Mouse (Mus musculus) neural tube, embryonic 13.5 days (tissue): Measurements from ENCODE around the gene Kidins220. TPM values are rescaled to one million over a fixed set of nuclear protein-coding genes. Genes with fewer than 3 reads are reported as not detected.

Experiments used
- ATAC-seq: fragments of 200-750 bp; cut with Nextera tagmentation; 2 replicates; pipeline ENCODE4 v1.8.0; 2017; ENCODE audit warnings: low read depth, mild to moderate bottlenecking, moderate TSS enrichment, moderate library complexity
- H3K27ac ChIP-seq: fragments of 300-500 bp; sonication (generic); replicated peaks from 2 replicates; pipeline ENCODE4 v1.5.1; 2015; ENCODE audit warnings: moderate library complexity, mild to moderate bottlenecking, inconsistent platforms
- H3K27me3 ChIP-seq: fragments of 300-500 bp; sonication (generic); 2 replicates; pipeline ENCODE4 v1.6.1; 2015; ENCODE audit warnings: mild to moderate bottlenecking, inconsistent platforms
- H3K36me3 ChIP-seq: fragments of 300-500 bp; sonication (generic); 2 replicates; pipeline ENCODE4 v1.6.1; 2015; ENCODE audit warnings: mild to moderate bottlenecking, inconsistent platforms
- H3K4me1 ChIP-seq: fragments of 300-500 bp; sonication (generic); replicated peaks from 2 replicates; pipeline ENCODE4 v1.6.1; 2015; ENCODE audit warnings: inconsistent platforms
- H3K4me2 ChIP-seq: fragments of 300-500 bp; sonication (generic); 2 replicates; pipeline ENCODE4 v1.6.1; 2015; ENCODE audit warnings: inconsistent platforms, mild to moderate bottlenecking, moderate library complexity
- H3K4me3 ChIP-seq: fragments of 300-500 bp; sonication (generic); 2 replicates; pipeline ENCODE4 v1.5.1; 2015; ENCODE audit warnings: mild to moderate bottlenecking, inconsistent platforms
- H3K9ac ChIP-seq: fragments of 300-500 bp; sonication (generic); 2 replicates; pipeline ENCODE4 v1.6.1; 2015; ENCODE audit warnings: moderate library complexity, mild to moderate bottlenecking, inconsistent platforms
- H3K9me3 ChIP-seq: fragments of 300-500 bp; sonication (generic); 2 replicates; pipeline ENCODE4 v1.6.1; 2016; ENCODE audit warnings: inconsistent platforms
- WGBS: fragments of 180-500 bp; shearing (Covaris S2); methylation state at CpG from one replicate; pipeline ENCODE4 v1.1.7; 2015; 5-methylcytosine and 5-hydroxymethylcytosine counted together
- polyA plus RNA-seq: library from polyadenylated mRNA; unstranded; fragments of >200 nt; fragmentation: Nextera tagmentation; extraction: Ambion mirVana; gene quantifications from 2 replicates; pipeline ENCODE4 v1.2.1, GENCODE M21; 2015

The Kidins220 gene
- polyA plus RNA-seq, 1 experiment from 2014 or later, result 108 TPM

DNA sequence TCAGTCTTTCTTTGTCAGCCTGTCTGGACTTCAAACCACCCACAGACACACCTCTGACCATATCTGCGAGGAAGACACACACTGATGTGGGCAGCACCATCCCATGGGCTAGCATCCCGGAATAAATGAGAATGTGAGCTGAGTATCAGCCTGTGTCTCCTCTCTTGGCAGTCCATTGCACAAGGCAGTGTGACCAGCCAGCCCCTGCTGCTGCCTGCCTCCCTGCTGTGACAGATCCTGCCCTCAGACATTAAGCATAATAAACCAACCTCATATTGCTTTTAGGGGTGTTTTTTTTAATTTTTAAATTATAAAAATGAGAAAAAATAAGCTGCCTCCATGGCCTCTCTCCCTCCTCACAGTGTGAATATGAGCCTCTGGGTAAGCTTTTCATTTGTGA lies 8.7 kb upstream of the Kidins220 start:
- WGBS, result 94% methylated on average over 2 of the region's 2 CpGs
- Histone ChIP-seq H3K9ac (no peak overlapping the region), H3K9me3 (peaks cover 5% of the 10 kb centered on the region; the same call in 1 of the 2 replicates), H3K4me3 (no peak overlapping the region), H3K4me2 (no peak overlapping the region), H3K36me3 (no peaks in the 10 kb centered on the region), H3K27ac (no peak overlapping the region), H3K27me3 (no peaks in the 10 kb centered on the region), H3K4me1 (no peaks in the 10 kb centered on the region)
- ATAC-seq, result no peak

DNA sequence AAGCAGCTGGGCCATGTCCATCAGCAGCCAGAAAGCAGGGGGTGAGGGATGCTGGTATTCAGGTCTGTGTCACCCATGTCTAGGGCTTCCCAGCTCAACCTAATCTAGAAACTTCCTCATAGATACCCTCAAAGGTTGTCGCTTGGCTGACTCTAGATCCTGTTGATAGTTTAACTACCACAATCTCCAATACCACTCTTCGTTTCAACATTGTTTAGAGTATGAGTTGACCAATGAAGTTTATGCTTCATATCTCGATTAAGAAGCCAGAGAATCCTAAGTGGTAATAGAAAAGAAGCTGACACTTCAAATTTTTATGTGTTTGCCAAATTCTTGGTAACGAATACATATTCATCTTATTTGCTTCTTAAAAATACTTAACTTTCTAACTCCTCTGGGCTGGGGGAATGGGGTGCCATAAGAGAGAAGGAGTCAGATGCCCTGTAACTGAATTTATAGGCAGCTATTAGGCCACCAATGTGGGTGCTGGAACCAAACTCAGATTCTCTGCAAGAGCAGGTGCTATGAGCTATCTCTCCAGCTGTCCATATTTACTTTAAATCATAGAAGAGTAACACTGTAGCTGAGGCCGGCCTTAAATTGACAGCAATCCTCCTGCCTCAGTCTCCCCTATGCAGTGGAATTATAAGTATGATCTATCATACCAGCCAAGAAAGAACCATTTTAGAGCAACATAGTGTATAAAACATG lies 3.1 kb upstream of the Kidins220 start:
- Histone ChIP-seq H3K4me3 (no peak overlapping the region), H3K36me3 (no peaks in the 10 kb centered on the region), H3K4me1 (peaks cover 7% of the 10 kb centered on the region), H3K4me2 (no peak overlapping the region), H3K9ac (no peak overlapping the region), H3K9me3 (peaks cover 2% of the 10 kb centered on the region; the same call in 1 of the 2 replicates), H3K27ac (no peak overlapping the region), H3K27me3 (no peaks in the 10 kb centered on the region)
- no peak for ATAC-seq
- WGBS, result 90% methylated on average over 5 of the region's 5 CpGs

- H3K4me3 ChIP-seq, result no peak overlapping the region
- H3K9ac ChIP-seq, result no peak overlapping the region
- H3K27ac ChIP-seq, result no peak overlapping the region
- H3K36me3 ChIP-seq, result no peaks in the 10 kb centered on the region
- no peak overlapping the region for H3K4me2 ChIP-seq
- ATAC-seq, result no peak
- H3K27me3 ChIP-seq, result no peaks in the 10 kb centered on the region
- H3K9me3 ChIP-seq, result no peaks in the 10 kb centered on the region
- peaks cover 17% of the 10 kb centered on the region for H3K4me1 ChIP-seq
- 72% methylated on average over 8 of the region's 8 CpGs for WGBS
These were observed 2.1 kb upstream of the Kidins220 start for GRCm38 (mm10) chr12:24972371-24973350.

- H3K36me3 ChIP-seq, result no peaks in the 10 kb centered on the region
- H3K4me3 ChIP-seq, result no peak overlapping the region
- no peaks in the 10 kb centered on the region for H3K27me3 ChIP-seq
- no peak overlapping the region for H3K4me2 ChIP-seq
- 81% methylated on average over 5 of the region's 5 CpGs for WGBS
- no peak overlapping the region for H3K27ac ChIP-seq
- H3K9me3 ChIP-seq, result no peaks in the 10 kb centered on the region
- peaks cover 19% of the 10 kb centered on the region for H3K4me1 ChIP-seq
- H3K9ac ChIP-seq, result no peak overlapping the region
- ATAC-seq, result no peak
These were observed 1.1 kb upstream of the Kidins220 start for GRCm38 (mm10) chr12:24973586-24973985.

DNA sequence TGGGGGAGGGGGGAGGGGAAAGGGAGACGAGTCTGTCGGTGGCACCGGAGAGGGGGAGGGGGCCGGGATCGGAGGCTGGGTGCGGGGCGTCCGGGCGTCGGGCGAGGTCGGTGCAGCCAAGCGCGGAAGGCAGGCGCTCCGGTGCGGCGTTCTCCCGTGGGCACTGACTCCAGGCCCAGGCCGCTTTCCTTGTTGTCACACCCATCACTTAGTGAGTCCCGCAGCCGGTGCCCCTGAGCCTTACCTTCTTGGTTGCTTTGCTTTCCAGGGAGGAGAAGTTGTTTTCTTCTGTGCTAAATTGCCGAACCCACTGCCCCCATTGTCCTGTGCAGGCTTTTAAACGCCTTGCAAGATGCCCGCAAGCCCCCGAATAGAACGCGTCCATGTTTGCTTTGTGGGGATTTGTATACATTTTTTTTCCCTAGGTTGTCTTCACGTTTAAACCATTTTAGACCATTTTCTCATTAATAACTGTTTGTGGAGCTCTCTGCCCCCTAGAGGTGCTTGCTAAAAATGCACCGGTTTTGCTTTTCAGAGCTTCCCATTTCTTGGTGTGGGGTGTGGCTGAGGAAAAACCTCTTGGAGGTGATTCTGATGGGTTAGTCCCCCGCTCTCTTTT lies 499 bp downstream of the Kidins220 start:
- H3K36me3 ChIP-seq, result no peaks in the 10 kb centered on the region
- H3K27ac ChIP-seq, result peak overlapping the region; percentile 96
- 1% methylated on average over 29 of the region's 31 CpGs for WGBS
- peak overlapping the region; percentile 66 for H3K4me3 ChIP-seq
- no peaks in the 10 kb centered on the region for H3K27me3 ChIP-seq
- peaks cover 29% of the 10 kb centered on the region for H3K4me1 ChIP-seq
- peak; percentile 84 for ATAC-seq
- peak overlapping the region; percentile 79 for H3K9ac ChIP-seq
- peak overlapping the region; percentile 56 for H3K4me2 ChIP-seq
- H3K9me3 ChIP-seq, result no peaks in the 10 kb centered on the region

GRCm38 (mm10) chr12:24985226-24985625 lies 10.5 kb downstream of the Kidins220 start:
- H3K9ac ChIP-seq, result no peak overlapping the region
- no peak overlapping the region for H3K27ac ChIP-seq
- H3K9me3 ChIP-seq, result no peaks in the 10 kb centered on the region
- no peak overlapping the region for H3K4me2 ChIP-seq
- no peaks in the 10 kb centered on the region for H3K27me3 ChIP-seq
- 89% methylated on average over 5 of the region's 5 CpGs for WGBS
- peaks cover 62% of the 10 kb centered on the region for H3K36me3 ChIP-seq
- H3K4me3 ChIP-seq, result no peak overlapping the region
- peaks cover 6% of the 10 kb centered on the region; the same call in 1 of the 2 replicates for H3K4me1 ChIP-seq
- ATAC-seq, result no peak

DNA sequence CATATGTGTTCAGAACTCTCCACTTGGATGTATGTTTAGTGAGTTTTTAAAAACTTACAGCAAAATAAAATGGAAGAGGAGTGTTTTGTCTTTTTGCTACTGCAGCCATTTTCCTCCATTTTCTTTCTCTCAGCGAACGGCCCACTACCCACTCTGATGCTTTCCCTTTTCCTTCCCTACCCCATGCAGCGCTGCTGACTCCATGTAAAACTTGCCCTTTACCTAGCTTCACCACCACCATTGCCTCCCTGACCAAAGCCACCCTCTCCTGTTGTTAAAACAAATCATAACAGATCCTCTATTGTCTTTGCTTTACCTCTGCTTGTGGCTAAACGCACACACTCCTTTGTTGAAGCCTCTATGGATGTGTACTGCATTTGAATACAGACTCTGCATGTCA lies 20.6 kb downstream of the Kidins220 start:
- Histone ChIP-seq H3K9me3 (no peaks in the 10 kb centered on the region), H3K27me3 (no peaks in the 10 kb centered on the region), H3K4me1 (no peaks in the 10 kb centered on the region), H3K4me2 (no peak overlapping the region), H3K9ac (no peak overlapping the region), H3K36me3 (peaks cover 92% of the 10 kb centered on the region), H3K27ac (no peak overlapping the region), H3K4me3 (no peak overlapping the region)
- 94% methylated on average over 4 of the region's 4 CpGs for WGBS
- no peak for ATAC-seq

DNA sequence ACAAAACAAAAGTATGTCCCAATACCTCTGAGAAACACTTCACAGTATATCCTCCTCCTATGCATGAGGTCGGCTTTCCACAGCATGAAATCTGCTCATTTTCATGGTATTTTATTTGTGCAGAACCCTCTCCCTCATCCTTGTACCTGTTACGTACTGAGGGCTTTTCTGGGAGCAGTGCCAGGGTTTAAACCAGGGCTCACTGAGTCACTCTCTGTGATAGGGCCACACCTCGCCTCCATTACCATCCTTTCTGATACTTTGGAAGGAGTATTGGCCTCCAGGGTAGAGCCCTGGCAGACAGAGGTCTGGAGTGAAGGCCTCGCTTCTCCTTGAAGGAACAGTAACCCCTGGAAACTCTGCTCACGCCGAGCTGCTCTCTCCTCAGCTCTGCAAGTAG lies 30.6 kb downstream of the Kidins220 start:
- Histone ChIP-seq H3K4me1 (no peaks in the 10 kb centered on the region), H3K4me2 (no peak overlapping the region), H3K9me3 (no peaks in the 10 kb centered on the region), H3K9ac (no peak overlapping the region), H3K36me3 (peaks cover 86% of the 10 kb centered on the region), H3K27ac (no peak overlapping the region), H3K4me3 (no peak overlapping the region), H3K27me3 (no peaks in the 10 kb centered on the region)
- no peak for ATAC-seq
- 81% methylated on average over 6 of the region's 6 CpGs for WGBS

DNA sequence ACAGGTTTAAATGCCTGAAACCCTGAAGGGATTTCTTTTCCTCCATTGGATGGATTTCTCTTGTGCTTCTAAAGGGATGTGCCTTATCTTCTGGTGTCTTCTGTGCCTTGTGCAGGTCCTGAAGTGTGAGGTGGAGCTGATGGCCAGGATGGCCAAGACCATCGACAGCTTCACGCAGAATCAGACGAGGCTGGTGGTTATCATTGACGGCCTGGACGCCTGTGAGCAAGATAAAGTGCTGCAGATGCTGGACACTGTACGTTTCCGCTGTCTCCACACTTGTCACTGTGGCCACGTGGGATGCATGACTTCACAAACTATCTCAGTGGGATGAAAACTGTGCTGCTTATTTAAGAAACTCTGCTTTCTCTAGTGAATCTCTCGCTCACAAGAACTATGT lies 35.2 kb downstream of the Kidins220 start:
- Histone ChIP-seq H3K27ac (no peak overlapping the region), H3K9me3 (no peaks in the 10 kb centered on the region), H3K4me2 (no peak overlapping the region), H3K36me3 (peaks cover 89% of the 10 kb centered on the region), H3K9ac (no peak overlapping the region), H3K27me3 (no peaks in the 10 kb centered on the region), H3K4me1 (no peaks in the 10 kb centered on the region), H3K4me3 (no peak overlapping the region)
- WGBS, result 93% methylated on average over 9 of the region's 9 CpGs
- no peak for ATAC-seq

- Histone ChIP-seq H3K4me2 (no peak overlapping the region), H3K27ac (no peak overlapping the region), H3K27me3 (no peaks in the 10 kb centered on the region), H3K4me1 (no peaks in the 10 kb centered on the region), H3K4me3 (no peak overlapping the region), H3K9ac (no peak overlapping the region), H3K9me3 (no peaks in the 10 kb centered on the region), H3K36me3 (peaks cover 89% of the 10 kb centered on the region)
- WGBS, result 90% methylated on average over 1 of the region's 1 CpGs
- no peak for ATAC-seq
These were observed 35.7 kb downstream of the Kidins220 start for GRCm38 (mm10) chr12:25010416-25010815.

- no peak for ATAC-seq
- WGBS, result 81% methylated on average over 15 of the region's 15 CpGs
These were observed 37.1 kb downstream of the Kidins220 start for GRCm38 (mm10) chr12:25011733-25012367.

More at GRCm38 (mm10) chr12:25011733-25012367, 37.1 kb downstream of the Kidins220 start:
- no peak overlapping the region for H3K4me2 ChIP-seq
- H3K9ac ChIP-seq, result no peak overlapping the region
- H3K4me3 ChIP-seq, result no peak overlapping the region
- H3K36me3 ChIP-seq, result peaks cover 93% of the 10 kb centered on the region
- H3K27me3 ChIP-seq, result no peaks in the 10 kb centered on the region
- H3K4me1 ChIP-seq, result no peaks in the 10 kb centered on the region
- no peak overlapping the region for H3K27ac ChIP-seq
- no peaks in the 10 kb centered on the region for H3K9me3 ChIP-seq
